Mouse (Mus musculus) megakaryocyte progenitor cell, adult 5-6 weeks (primary cell): ENCODE measurements around the gene Atxn7l3. TPM values are rescaled to one million over a fixed set of nuclear protein-coding genes. Genes with fewer than 3 reads are reported as not detected.

Source experiments
- ATAC-seq: replicated peaks from 2 replicates; pipeline ENCODE4 v1.8.0; 2016; ENCODE audit warnings: mild to moderate bottlenecking, moderate TSS enrichment, inconsistent platforms; ENCODE audit not compliant: poor library complexity
- total RNA-seq, 2 experiments: library from RNA; stranded (forward) in 1 of 2; stranded (reverse) in 1 of 2; fragments of 157-497, 149-512 nt in 1 of 2; fragments of 200-1000 nt in 1 of 2; gene quantifications; 2 replicates each; pipeline versions ENCODE4 v1.2.3 to v1.2.4; 2015 to 2017

Gene Atxn7l3
- 19.0 and 19.1 TPM in 2 replicates for total RNA-seq (2015)
- 19.5 and 25.6 TPM in 2 replicates for total RNA-seq (2017)

DNA sequence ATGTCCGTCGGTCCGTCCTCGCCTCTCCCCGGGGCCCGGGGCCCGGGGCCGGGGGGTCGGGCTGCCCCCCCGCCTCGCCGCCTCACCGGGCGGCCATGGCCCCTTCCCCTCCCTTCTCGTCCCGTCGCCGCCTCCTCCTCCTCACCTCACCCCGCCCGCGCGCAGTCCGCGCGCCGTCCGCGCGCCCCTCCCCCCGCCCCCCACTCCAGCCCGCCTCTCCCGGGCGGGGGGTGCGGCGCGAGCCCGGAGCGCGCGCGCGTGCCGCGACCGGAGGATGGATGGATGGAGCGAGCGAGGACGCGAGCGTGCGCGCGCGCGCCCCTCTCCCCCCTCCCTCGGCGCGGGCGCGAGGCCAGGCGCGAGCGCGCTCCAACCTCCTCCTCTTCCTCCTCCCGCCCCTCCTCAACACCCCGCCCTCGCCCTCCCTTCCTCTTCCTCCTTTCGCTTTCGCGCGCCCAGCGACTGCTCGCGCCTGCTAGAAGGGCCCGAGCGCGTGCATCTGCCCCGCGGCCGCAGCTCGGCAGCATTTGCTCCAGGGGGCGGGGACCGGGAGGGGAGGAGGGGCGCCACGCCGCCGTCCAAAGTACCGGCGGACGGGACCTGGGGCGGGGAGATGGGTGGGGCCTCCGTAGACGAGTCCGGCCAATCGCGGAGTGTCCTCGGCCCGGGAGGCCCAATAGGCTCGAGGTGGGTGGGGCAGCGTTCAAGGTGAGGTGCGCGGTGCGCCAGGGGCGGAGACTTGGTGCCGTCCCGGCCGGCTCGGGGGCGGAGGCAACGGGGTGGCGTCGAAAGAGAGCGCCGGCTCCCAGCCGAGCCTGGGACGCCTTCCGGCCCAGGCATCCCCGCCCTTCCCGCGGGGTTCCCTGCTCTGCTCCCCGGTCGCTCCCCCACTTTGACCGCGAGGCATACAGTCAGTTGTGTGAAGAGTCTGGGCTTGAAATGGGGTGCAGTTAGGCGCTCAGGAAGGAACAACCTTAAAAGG, at the start of gene Atxn7l3:
Gene Atxn7l3, minus strand, starts transcription at position 141 of the 982 bp plus-strand sequence.
- peak; percentile 83 for ATAC-seq

DNA sequence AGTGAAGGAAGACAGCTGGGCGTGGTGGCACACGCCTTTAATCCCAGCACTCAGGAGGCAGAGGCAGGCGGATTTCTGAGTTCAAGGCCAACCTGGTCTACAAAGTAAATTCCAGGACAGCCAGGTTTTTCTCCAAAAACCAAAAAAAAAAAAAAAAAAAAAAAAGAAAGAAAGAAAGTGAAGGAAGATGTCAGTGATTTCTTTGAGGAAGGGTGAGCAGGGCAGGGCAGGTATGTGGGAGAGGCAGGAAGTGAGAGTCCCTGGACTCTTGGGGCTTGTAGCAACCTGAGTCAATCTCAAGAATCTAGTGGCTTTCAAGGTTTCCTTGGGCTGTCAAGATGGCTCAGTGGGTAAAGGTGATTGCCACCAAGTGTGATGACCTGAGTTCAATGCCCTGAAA, 48.0 kb upstream of the Atxn7l3 start:
- no peak for ATAC-seq

DNA sequence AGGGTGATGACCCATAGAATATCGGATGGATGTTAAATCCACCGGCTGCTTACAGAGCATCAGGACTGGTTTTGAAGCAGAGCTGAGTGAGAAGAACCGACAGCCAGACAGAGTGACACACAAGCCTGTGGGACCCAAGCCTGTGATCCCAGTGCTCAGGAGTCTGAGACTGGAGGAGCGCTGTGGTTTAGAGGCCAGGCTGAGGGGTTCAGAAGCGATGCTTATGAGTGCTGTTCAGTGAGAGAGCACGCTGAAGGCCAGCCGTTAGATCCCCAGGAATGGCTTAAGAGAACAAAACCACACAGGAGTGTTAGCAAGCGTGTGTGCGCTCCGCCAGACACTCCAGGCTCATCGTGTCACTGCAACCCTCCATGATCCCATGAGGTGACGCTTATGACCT, 46.3 kb upstream of the Atxn7l3 start:
- ATAC-seq = no peak

DNA sequence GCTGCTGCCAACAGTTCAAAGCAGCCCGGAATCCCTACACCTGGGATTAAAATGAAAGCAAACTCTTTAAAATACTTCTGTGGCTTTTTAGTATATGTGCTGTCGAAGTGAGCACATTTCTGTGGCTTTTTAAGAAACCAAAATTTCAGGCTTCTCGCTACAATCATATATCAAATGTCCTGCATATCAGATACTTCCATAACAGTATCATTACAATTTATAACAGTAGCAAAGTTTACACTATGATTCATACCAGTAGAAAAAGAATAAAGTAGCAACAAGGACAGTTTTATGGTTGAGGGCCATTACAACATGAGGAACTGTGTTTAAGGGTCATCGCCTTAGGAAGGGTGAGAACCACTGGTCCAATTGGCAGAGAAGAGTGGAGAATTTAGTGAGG, 44.7 kb upstream of the Atxn7l3 start:
- no peak for ATAC-seq

DNA sequence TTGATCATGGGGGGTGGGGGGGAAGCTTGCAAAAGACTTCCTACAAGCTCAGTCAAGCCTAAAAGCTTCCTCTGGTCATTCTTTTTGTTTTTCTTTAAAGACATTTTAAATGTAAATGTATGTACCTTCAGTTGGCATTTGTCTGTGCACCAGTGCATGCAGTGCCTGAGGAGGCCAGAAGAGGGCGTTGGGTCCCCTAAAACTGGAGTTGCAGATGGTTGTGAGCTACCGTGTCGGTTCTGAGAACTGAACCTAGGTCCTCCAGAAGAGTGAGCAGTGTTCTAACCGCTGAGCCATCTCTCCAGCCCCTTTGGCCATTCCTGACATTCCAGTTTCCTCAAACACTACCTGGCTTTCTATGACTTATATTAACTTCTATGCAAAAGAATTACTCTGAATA, 43.2 kb upstream of the Atxn7l3 start:
- ATAC-seq = no peak

DNA sequence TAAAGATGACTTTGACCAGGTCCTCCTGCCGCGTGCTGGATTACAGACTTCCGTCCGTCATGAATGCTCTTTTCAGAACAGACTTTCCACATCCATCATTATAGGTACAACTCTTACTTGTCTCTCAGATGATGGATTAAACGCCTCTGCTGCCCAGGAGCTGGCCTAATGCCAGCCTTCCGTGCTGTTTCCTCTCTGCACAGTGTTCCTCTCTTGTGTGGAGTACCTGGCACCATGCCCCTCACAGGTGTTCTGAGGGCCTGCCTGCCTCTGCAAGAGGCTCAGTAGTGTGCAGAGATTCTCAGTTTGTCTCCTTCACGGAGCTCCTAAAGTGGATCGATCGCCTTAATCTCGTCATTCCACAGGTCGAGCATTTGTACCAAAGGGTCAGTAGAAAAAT, 42.8 kb upstream of the Atxn7l3 start:
- ATAC-seq = no peak

DNA sequence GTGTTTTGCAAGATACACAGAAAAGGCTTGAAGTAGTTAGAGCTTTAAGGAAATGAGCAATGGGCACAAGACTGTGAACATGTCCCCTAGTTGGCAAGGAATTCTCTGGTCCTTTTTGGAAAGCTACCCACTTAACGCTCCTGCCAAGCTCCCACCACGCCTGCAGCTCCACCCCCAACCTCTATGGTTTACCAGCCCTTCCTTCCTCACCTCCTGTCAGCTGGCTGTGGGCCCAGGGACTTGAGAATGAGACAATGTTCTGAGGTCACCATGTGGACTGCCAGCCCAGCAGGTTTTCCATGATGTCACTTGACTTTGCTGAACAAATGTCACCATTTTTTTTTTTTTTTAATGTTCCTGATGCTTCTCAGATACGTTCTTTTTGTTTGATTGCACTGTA, 42.1 kb upstream of the Atxn7l3 start:
- ATAC-seq = peak; percentile 66

DNA sequence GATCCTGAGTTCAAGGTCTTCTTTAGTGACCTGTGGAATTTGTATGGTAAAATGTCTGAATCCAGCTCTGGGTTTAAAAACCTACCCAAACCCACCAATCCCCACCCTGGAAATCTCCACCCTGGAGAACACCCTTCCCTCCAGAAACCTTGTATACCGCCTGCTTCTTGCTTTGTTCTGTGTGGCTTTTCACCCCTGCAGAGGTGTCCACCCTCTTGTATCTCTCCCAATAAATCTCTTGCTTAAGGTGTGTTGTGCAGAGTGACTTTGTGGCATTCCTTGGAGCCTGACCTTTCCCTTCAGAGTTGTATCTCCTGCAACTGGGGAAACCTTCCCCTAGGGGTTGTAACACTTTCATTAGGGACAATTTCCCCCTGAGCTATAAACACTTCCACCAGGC, 41.5 kb upstream of the Atxn7l3 start:
- no peak for ATAC-seq

DNA sequence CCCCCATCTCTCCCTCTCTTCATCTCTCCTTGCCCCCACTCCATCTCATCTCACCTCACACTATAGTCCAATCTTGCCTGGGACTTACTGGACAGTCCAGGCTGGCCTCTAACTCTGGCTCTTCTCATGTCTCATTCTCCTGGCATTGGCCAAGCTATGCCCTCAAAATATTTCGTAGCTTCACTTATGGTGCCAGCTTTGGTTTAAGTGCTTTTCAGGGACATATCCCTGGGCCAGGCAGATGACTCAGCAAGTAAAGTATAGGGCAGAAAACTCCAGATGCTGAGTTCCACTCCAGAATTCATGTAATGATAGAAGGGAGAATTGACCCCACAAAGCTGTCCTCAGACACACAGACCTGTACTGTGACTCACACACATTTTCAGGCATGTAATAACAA, 39.8 kb upstream of the Atxn7l3 start:
- no peak for ATAC-seq

DNA sequence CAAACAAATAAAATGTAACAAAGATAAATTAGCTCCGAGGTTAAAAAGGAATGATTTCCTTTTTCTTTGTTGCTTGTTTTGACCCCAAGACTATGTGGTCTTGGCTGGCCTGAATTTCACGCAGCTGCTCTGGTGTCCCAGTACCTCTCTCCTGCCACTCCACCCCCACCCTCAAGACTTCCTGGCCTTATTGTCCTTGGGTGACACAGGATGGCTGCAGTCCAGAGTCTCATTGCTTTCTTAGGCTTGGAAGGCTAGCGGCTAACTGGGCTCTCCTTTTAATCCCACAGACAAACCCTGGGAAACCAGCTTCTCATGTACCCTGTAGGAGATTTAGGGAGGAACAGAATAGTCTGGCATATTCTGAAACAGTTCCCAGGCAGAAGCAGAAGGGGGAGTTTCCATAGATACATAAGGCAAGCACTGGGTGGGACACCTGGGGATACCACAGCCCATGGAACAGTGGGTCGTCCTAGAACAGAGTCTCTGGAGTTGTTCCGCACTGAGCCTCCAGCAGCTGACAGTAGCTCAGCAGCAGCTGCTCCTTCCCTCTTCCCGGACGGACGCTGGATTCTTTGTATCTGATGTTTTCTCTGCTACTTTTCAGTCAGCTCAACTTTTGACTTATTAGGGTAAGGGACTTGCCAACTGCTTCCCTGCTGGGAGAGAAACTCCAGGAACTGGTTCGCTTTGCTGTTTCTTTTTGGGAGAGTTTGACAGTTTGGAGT, 38.7 kb upstream of the Atxn7l3 start:
- no peak for ATAC-seq

DNA sequence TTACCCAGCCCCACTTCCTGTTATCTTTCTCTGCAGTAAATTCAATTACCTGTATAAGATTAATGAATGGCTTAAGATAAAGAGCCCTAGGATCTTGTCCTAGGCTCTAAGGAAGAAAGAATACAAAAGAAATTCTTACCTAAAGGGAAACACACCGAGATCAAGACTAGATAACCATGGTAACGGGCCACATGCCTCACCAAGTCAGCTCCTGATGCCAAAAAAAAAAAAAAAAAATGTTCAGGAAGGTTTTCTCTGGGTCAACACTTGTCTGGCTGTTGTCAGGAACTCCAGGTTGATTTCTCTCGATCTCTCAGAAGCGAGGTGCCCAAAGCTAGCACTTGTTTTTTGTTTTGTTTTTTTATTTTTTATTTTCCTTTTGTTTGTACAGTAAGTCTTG, 37.6 kb upstream of the Atxn7l3 start:
- ATAC-seq = no peak

DNA sequence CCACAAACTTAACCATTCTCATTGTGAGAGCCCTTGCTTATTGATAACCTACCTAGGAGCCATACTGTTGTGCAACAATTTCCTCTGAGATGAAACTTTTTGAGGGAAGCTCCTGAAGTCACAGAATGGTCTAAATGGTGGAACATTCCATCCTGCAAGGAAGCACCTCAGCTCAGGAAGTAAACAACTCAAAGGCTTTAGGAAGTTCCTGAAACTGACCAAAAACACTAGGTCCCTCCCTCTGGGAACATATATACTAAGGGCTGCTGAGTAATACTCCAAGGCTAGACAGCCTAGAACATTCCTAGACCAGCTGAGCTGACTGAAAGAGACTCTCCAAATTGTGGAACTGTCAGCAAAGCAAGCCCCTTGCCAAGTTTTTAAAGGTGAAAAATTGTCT, 36.6 kb upstream of the Atxn7l3 start:
- no peak for ATAC-seq

DNA sequence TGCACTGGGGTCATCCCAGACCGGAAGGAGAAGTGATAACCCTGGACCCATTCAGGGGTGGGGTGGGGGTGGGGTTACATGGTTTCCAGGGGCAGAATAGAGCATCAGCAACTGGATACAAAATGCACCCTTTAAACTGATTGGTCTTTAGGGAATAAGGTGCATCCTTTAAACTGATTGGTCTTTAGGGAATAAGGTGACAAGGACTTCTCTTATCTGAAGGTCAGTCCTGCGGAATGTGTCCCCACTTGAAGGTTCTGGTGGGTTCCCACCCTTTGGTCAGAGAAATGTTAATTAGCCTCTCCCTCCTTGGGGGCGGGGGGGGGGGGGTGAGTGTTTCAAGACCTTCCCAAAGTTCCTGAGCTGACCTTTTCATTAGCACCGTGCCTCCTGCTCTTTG, 35.4 kb upstream of the Atxn7l3 start:
- no peak for ATAC-seq

DNA sequence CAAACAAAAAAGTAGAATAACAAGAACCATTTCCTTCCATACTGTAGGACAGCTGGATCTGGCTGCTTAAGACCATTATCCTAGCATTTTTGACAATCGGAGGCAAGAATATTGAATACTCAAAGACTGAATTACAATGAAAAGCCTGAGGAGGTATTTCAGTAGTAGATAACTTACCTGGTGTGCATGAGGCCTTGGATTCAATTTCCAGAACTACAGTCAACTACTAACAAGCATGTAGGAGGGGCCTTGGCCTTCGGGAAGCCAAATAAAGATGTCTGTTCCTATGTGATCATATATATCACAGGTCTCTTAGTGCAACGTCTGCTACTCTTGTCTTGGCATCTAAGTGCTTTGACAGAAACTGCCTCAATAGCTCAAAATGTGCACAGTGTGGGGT, 33.6 kb upstream of the Atxn7l3 start:
- ATAC-seq = no peak

DNA sequence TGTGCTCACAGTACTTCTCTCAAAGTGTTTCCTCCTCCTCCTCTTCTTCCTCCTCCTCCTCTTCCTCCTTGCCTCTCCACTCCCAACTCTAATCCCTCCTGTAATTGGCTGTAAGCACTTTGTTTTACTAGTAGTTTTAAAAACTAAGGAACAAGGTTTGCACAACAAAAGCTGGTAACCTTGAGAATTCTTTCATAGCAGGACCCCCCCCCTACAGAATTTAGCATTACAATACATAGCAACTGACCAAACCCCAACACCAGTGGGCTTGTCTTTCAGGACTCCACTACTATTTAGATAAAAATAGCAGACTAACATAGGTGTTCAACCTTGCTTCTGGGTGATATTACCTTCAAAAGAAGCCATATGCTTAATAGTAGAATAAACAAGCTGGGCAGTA, 33.1 kb upstream of the Atxn7l3 start:
- ATAC-seq = no peak

DNA sequence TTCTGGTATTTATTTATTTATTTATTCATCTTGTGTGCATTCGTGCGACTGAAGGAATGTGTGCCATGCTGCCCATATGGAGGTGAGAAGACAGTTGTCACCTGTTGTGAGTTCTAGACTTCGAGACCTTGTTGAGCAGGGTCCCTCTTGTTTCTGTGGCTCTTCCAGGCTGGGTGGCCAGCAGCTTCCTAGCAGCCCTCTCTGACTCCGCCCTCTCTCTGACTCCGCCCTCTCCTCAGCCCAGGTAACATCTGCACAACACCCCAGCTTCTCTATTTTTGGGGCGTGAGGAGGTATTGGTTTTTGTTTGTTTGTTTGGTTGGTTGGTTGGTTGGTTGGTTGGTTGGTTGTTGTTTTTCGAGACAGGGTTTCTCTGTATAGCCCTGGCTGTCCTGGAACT, 31.4 kb upstream of the Atxn7l3 start:
- ATAC-seq = no peak

DNA sequence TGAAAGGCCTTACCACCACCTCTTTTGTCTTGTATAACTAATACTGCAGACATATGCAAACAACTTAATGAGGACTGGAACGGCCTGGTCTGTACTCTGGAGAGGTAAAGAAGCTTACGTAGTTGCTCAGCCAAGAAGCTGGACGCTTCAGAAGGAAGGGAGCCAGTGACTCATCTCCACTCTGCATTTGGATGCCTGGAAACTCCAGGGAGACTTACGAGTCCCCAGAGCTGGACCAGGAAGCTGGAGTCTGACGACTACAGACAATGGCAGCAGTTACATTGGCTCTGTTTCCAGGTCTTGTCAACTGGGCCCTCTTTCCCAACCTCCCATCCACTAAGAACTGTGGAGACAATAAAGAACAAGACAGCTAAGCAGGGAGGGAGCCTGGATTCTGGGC, 30.8 kb upstream of the Atxn7l3 start:
- ATAC-seq = no peak

DNA sequence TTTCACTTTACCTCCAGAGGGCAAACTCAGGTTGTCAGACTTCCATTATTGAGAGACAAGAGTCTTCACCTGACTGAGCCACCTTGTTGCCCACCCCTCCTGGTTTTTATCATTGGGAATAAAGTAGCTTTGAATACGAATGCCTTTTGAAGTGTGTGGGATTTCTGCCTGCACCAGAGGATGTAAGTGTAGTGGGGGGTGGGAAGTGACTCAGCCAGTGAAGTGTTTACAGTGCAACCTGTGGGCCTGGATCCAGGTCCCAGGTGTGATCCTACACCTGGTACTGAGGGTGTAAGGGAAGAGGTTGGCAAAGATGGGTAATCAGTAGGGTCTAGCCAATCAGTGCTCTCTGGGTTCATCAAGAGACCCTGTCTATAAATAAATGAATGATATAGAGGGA, 27.1 kb upstream of the Atxn7l3 start:
- ATAC-seq = no peak

DNA sequence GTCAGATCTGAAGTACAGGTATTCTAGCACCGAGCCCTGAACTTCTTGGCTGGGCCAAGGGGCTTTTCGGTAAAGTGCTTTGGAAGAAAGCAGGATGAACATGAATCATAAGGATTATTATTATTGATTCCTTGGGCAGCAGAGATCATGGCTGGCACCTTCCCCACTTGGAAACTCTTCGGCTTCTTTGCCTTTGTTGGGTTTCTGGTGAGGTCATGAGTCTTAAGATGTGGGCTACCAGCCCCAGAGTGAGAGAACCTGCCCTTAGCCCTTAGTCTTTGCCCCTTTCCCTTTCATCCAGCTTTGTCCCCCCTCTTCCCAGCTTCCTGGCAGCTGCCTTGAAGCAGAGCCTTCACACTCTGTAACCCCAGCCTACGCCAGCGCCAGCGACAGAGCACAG, 25.5 kb upstream of the Atxn7l3 start:
- ATAC-seq = no peak

DNA sequence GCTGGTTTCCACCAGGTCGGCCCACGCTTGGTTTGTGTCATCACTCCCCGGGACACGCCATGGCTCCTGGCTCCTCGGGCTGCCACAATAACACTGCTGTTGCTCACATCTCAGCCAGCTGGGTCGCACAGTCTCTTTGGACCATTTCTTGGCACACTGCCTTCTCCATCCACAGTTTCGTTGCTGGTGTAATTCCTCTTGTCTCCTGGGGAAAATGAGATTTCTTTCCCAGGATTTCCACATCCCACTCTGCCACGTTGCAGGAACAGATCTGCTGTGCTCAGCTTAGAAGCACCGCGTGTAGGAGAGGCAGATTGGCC, 24.2 kb upstream of the Atxn7l3 start:
- ATAC-seq = no peak

DNA sequence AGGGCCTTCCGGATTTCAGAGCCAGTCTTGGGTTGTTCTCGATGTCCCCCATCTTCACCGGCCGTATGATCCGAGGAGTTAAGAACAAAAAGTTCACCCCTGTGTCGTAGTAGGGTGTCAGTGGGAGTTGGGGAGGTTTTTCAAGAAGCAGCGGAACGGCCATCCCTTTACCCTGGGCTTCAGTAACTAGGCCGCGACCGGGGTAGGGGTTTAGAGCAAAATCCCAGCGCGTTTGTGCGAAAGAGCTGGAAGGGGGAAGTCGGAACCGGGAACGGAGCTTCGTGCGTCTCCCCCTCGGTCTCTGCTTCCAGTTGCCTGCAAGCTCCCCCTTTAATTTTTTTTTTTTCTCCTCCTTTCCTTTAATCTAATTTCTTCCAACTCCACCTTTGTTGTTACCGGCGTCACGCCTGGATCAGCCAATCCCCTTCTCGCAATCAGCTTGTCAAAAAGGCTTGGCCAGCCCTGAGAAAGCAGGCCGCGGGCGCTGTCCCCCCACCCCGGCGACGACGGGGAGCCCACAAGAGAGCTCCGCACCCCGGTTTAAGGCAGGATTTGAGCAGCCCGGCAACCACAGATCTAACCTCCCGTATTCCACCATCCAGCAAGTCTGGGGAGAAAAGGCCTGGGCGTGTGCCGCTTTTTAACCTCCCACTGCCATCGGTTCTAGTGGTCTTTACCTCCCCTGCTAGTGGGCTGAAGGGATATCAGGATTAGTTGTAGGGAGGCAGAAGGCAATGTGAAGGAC, 23.7 kb upstream of the Atxn7l3 start:
- peak; percentile 27 for ATAC-seq

DNA sequence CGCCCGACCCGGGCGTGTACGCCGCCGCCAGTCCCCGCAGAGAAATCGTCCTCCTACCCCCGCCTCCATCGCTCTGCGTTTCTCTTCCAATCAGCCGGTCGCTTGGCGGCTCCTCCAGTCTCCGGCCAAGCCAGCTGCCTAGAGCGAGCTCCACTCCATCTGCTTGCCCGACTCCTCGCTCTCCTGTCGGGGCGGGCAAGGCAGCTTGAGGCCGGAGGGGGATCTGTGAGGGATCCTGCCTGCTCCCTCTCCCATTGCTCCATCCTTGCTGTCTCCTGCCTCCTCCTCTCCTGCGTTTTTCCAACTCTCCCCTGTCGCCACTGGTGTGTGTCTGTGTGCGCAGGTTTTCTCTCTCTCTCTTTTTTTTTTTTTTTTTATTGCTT, 23.0 kb upstream of the Atxn7l3 start, which contains the start of gene Ubtf:
Gene Ubtf, minus strand, starts transcription at position 333 of the 383 bp plus-strand sequence.
- peak; percentile 49 for ATAC-seq
